Mouse (Mus musculus): ENCODE data around the gene Tbc1d1.

Gene Tbc1d1

GRCm38 (mm10) chr5:64155861-64156550, at the start of gene Tbc1d1:
Gene Tbc1d1 (plus strand): TSS chr5:64156305.
- no peak for DNase-seq (ENCODE audit: low read depth, low spot score)

GRCm38 (mm10) chr5:64107596-64108289, 48.4 kb upstream of the Tbc1d1 start:
- DNase-seq (ENCODE audit: low read depth, low spot score): no peak

- no peak for DNase-seq (ENCODE audit: low read depth, low spot score)
Observed at GRCm38 (mm10) chr5:64109217-64109616, 46.9 kb upstream of the Tbc1d1 start.

GRCm38 (mm10) chr5:64112360-64112759, 43.7 kb upstream of the Tbc1d1 start:
- DNase-seq (ENCODE audit: low read depth, low spot score): no peak

GRCm38 (mm10) chr5:64114210-64114609, 41.9 kb upstream of the Tbc1d1 start:
- DNase-seq (ENCODE audit: low read depth, low spot score): no peak

GRCm38 (mm10) chr5:64117191-64117590, 38.9 kb upstream of the Tbc1d1 start:
- DNase-seq (ENCODE audit: low read depth, low spot score): no peak

- no peak for DNase-seq (ENCODE audit: low read depth, low spot score)
Observed at GRCm38 (mm10) chr5:64125783-64126182, 30.3 kb upstream of the Tbc1d1 start.

GRCm38 (mm10) chr5:64131550-64131949, 24.6 kb upstream of the Tbc1d1 start:
- DNase-seq (ENCODE audit: low read depth, low spot score): no peak

GRCm38 (mm10) chr5:64133901-64134300, 22.2 kb upstream of the Tbc1d1 start:
- no peak for DNase-seq (ENCODE audit: low read depth, low spot score)

- DNase-seq (ENCODE audit: low read depth, low spot score): no peak
Observed at GRCm38 (mm10) chr5:64136325-64136724, 19.8 kb upstream of the Tbc1d1 start.

GRCm38 (mm10) chr5:64140202-64140601, 15.9 kb upstream of the Tbc1d1 start:
- no peak for DNase-seq (ENCODE audit: low read depth, low spot score)

GRCm38 (mm10) chr5:64144315-64144714, 11.8 kb upstream of the Tbc1d1 start:
- DNase-seq (ENCODE audit: low read depth, low spot score): no peak

GRCm38 (mm10) chr5:64146384-64147005, 9.6 kb upstream of the Tbc1d1 start:
- no peak for DNase-seq (ENCODE audit: low read depth, low spot score)

GRCm38 (mm10) chr5:64149184-64150127, 6.6 kb upstream of the Tbc1d1 start:
- DNase-seq (ENCODE audit: low read depth, low spot score): no peak

GRCm38 (mm10) chr5:64153319-64153718, 2.8 kb upstream of the Tbc1d1 start:
- DNase-seq (ENCODE audit: low read depth, low spot score): peak; percentile 29

GRCm38 (mm10) chr5:64156579-64156978, 474 bp downstream of the Tbc1d1 start:
- DNase-seq (ENCODE audit: low read depth, low spot score): no peak

- no peak for DNase-seq (ENCODE audit: low read depth, low spot score)
Observed at GRCm38 (mm10) chr5:64157926-64158325, 1.8 kb downstream of the Tbc1d1 start.

- no peak for DNase-seq (ENCODE audit: low read depth, low spot score)
Observed at GRCm38 (mm10) chr5:64158501-64158900, 2.4 kb downstream of the Tbc1d1 start.

- peak; percentile 57 for DNase-seq (ENCODE audit: low read depth, low spot score)
Observed at GRCm38 (mm10) chr5:64159065-64159780, 3.1 kb downstream of the Tbc1d1 start.

- DNase-seq (ENCODE audit: low read depth, low spot score): peak; percentile 44
Observed at GRCm38 (mm10) chr5:64159781-64160704, 3.9 kb downstream of the Tbc1d1 start.
